Mouse (Mus musculus): ENCODE data around the gene Ctbp1. TPM values are rescaled to one million over a fixed set of nuclear protein-coding genes. Genes with fewer than 3 reads are reported as not detected.

The Ctbp1 gene
- polyA plus RNA-seq, 1 experiment from 2014 or later, result 454 TPM

DNA sequence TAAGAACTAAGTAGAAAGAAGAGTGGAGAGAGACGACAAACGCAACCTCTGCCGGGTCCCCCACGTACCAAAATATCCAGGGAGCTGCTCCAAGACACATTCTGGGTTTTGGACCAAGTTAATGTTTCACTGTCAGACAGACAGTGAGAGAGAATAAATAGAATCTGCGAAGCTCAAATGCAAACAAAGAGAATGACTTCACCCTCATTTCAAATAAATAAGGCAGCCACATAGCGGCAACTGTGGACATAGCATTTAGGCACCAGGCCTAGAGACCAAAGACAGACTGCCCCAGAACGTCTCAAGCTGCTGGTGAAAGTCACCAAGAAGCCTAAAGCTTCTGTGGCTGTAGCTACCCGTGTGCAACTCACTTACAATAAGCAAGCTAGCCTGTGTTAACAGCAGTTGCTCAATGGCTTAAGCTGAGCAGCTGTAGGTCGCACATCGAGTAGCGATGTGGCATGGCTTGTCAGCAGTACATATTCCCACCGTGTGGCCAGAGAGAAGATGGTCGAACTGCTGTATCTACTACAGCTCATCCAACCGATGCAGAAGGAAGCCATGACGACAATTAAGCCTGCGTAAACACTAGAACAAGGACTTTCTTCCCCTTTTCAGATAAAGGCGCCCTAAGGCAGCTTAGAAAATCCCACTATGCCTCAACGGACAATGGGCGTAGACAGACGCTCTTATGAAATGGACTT is 55.9 kb downstream of the Ctbp1 start:
- Histone ChIP-seq H3K9me3 (no peaks in the 10 kb centered on the region), H3K4me1 (peaks cover 59% of the 10 kb centered on the region), H3K36me3 (replicated peaks) (no peaks in the 10 kb centered on the region), H3K4me3 (no peak overlapping the region), H3K27me3 (ENCODE audit: poor library complexity, severe bottlenecking) (no peaks in the 10 kb centered on the region), H3K27ac (peak overlapping the region; percentile 78)
- DNase-seq (ENCODE audit: extremely low spot score, low spot score), result no peak
- WGBS, result 85% methylated on average over 20 of the region's 20 CpGs

GRCm38 (mm10) chr5:33218081-33218480 is 56.7 kb downstream of the Ctbp1 start, which contains the start of gene Spon2:
Gene Spon2, minus strand, starts transcription at chr5:33218455.
- 14% methylated on average over 5 of the region's 5 CpGs for WGBS
- peak within 1 kb of the TSS; percentile 78 for H3K27ac ChIP-seq
- peak; percentile 52 for DNase-seq (ENCODE audit: extremely low spot score, low spot score)
- peaks cover 54% of the 10 kb centered on the region for H3K4me1 ChIP-seq
- H3K4me3 ChIP-seq, result no peak within 1 kb of the TSS; the same call in 1 of the 2 replicates
- no peaks in the 10 kb centered on the region for H3K27me3 ChIP-seq (ENCODE audit: poor library complexity, severe bottlenecking)
- H3K36me3 ChIP-seq (replicated peaks), result no peaks in the 10 kb centered on the region
- H3K9me3 ChIP-seq, result no peaks in the 10 kb centered on the region

DNA sequence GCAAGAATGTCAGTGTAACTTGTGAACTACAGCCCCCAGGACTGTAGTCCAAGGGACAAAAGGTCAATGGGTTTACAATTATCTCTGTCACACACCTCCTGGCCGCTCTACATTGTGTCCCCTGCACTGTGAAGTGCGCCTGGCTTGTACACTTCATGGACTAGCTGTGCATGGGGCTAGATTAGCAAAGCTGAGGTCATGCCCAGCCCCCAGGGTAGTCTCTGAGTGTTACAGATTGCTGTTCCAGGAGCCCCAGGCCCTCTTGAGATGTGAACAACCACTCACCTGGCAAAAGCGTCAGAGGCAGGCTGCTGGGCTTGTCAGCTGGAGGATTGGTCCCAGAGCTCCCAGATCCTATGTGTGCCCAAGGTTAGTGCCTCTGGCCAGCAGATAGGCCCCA is 57.1 kb downstream of the Ctbp1 start:
- Histone ChIP-seq H3K9me3 (no peaks in the 10 kb centered on the region), H3K4me1 (peaks cover 50% of the 10 kb centered on the region), H3K27ac (peak overlapping the region; percentile 78), H3K27me3 (ENCODE audit: poor library complexity, severe bottlenecking) (no peaks in the 10 kb centered on the region), H3K36me3 (replicated peaks) (no peaks in the 10 kb centered on the region), H3K4me3 (no peak overlapping the region; the same call in 1 of the 2 replicates)
- WGBS, result 51% methylated on average over 3 of the region's 3 CpGs
- DNase-seq (ENCODE audit: extremely low spot score, low spot score), result no peak

DNA sequence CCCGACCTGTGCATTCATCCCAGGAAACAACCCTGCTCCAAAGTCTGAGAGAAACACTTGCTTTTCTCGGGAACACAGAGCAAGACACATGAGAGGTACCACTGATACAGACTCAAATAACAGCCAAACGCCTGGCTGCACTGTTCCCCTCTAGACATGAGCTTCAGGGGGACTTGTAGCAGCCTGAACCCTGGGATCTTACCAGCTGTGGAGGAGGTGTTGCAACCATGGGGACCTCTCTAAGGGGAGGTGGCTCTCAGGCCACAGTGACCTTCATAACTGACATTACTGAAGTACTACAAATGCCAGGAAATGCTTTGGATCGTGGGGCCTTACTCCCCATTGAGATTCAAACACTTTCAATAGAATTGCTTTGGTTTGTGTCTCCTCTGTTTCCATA is 60.1 kb downstream of the Ctbp1 start:
- Histone ChIP-seq H3K4me3 (no peak overlapping the region), H3K9me3 (no peaks in the 10 kb centered on the region), H3K27me3 (ENCODE audit: poor library complexity, severe bottlenecking) (no peaks in the 10 kb centered on the region), H3K36me3 (replicated peaks) (no peaks in the 10 kb centered on the region), H3K27ac (no peak overlapping the region), H3K4me1 (peaks cover 36% of the 10 kb centered on the region)
- no peak for DNase-seq (ENCODE audit: extremely low spot score, low spot score)
- 78% methylated on average over 4 of the region's 4 CpGs for WGBS

DNA sequence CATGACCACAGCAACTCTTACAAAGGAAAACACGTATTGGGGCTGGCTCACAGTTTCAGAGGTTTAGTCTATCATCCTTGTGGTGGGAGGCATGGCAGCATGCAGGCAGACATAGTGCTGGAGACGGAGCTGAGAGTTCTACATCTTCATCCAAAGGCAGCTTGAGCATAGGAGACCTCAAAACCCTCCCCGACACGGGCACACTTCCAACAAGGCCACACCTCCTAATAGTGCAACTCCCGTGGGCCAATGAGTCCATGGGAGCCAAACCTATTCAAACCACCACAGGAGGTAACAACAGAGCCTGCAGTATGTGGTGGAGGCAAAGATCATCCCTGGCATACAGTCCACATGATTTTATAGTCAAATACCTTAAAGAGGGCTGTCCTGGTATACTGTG is 63.5 kb downstream of the Ctbp1 start:
- 89% methylated on average over 5 of the region's 5 CpGs for WGBS
- H3K4me3 ChIP-seq, result no peak overlapping the region
- H3K4me1 ChIP-seq, result peaks cover 3% of the 10 kb centered on the region; the same call in 1 of the 2 replicates
- no peaks in the 10 kb centered on the region for H3K36me3 ChIP-seq (replicated peaks)
- H3K9me3 ChIP-seq, result no peaks in the 10 kb centered on the region
- no peak for DNase-seq (ENCODE audit: extremely low spot score, low spot score)
- H3K27ac ChIP-seq, result no peak overlapping the region
- no peaks in the 10 kb centered on the region for H3K27me3 ChIP-seq (ENCODE audit: poor library complexity, severe bottlenecking)

GRCm38 (mm10) chr5:33210515-33210914 is 64.3 kb downstream of the Ctbp1 start:
- no peak overlapping the region for H3K4me3 ChIP-seq
- 91% methylated on average over 3 of the region's 3 CpGs for WGBS
- DNase-seq (ENCODE audit: extremely low spot score, low spot score), result no peak

DNA sequence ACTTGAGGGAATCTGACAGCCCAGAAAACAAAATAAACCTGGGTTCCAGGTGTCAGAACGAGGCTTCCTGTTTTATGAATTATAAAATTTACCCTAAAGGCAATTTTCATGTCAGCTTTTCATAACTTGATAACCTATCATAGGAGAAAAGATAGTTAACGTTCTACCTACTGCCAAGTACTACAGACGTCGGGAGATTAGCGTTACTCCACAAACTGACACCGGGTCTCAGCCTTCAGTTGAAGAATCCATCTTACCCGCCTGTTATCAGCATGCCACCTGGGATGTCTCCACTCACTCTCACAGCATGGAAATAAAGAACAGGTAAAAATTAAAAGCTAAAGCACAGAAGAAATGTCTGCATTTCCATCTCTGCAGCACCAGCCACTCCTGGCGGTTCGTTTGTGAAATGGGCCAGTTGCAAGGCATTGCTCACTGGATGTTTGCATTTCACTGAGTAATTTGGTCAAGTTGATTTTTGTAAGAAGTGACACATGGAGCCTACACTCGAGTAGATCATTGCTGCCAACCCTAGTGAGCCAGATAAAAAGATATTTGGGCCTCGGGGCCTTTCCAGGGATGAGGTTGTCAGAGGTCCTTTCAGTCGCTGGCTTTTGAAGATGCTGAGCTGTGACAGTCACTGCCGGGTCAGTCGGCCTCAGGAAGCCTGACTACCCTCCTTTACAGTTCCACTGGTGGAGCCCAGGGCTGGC is 66.1 kb downstream of the Ctbp1 start:
- WGBS, result 87% methylated on average over 14 of the region's 14 CpGs
- DNase-seq (ENCODE audit: extremely low spot score, low spot score), result no peak
- H3K4me3 ChIP-seq, result no peak overlapping the region

More at GRCm38 (mm10) chr5:33210515-33210914, 64.3 kb downstream of the Ctbp1 start:
- Histone ChIP-seq H3K27me3 (ENCODE audit: poor library complexity, severe bottlenecking) (no peaks in the 10 kb centered on the region), H3K36me3 (replicated peaks) (no peaks in the 10 kb centered on the region), H3K9me3 (no peaks in the 10 kb centered on the region), H3K4me1 (no peaks in the 10 kb centered on the region), H3K27ac (no peak overlapping the region)

DNA sequence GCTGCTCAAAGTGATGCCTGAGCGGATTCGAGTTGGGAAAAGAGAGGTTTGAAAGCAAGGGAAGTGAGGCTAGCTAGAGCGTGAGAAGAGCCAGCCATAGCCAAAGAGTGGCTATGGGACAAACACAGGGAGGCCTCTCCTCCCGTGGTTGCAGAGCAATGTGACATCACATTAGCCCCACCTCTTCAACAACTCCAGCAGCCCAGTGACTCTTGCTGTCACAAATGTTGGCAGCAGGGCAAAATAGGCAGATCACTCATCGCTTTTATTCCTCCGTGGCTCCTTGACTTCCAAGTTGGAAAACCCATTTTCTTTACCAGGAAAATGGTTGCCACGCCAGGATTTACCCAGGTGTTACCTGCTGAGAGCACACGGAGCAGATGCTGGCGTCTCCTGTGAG is 67.7 kb downstream of the Ctbp1 start:
- Histone ChIP-seq H3K27me3 (ENCODE audit: poor library complexity, severe bottlenecking) (no peaks in the 10 kb centered on the region), H3K4me1 (peaks cover 3% of the 10 kb centered on the region; the same call in 1 of the 2 replicates), H3K36me3 (replicated peaks) (no peaks in the 10 kb centered on the region), H3K9me3 (no peaks in the 10 kb centered on the region), H3K27ac (no peak overlapping the region), H3K4me3 (no peak overlapping the region)
- DNase-seq (ENCODE audit: extremely low spot score, low spot score), result no peak
- 57% methylated on average over 9 of the region's 9 CpGs for WGBS

More for the DNA sequence above, 66.1 kb downstream of the Ctbp1 start:
- Histone ChIP-seq H3K9me3 (no peaks in the 10 kb centered on the region), H3K27ac (no peak overlapping the region), H3K36me3 (replicated peaks) (no peaks in the 10 kb centered on the region), H3K4me1 (peaks cover 2% of the 10 kb centered on the region; the same call in 1 of the 2 replicates), H3K27me3 (ENCODE audit: poor library complexity, severe bottlenecking) (no peaks in the 10 kb centered on the region)

DNA sequence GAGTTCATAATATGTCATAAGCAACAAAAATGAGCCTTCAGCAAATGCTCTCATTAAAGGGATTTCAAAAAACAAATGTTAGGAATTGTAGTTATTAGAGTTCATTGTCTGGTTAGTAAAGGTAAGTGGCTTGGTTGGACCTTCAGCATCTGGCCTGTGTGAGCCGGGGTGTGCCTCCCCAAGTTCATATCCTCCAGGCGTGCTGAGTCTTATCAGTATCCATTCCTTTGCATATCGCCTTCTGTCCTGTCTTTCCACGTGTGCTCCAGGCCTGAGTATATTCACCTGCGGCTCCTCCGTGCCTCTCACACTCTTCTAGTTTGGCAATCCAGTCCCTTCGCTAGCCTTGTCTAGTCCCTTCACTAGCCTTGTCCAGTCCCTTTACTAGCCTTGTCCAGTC is 68.5 kb downstream of the Ctbp1 start:
- peaks cover 3% of the 10 kb centered on the region; the same call in 1 of the 2 replicates for H3K4me1 ChIP-seq
- DNase-seq (ENCODE audit: extremely low spot score, low spot score), result no peak
- no peaks in the 10 kb centered on the region for H3K27me3 ChIP-seq (ENCODE audit: poor library complexity, severe bottlenecking)
- no peaks in the 10 kb centered on the region for H3K36me3 ChIP-seq (replicated peaks)
- WGBS, result 92% methylated on average over 7 of the region's 7 CpGs
- H3K9me3 ChIP-seq, result no peaks in the 10 kb centered on the region
- no peak overlapping the region for H3K27ac ChIP-seq
- H3K4me3 ChIP-seq, result no peak overlapping the region

- H3K4me1 ChIP-seq, result peaks cover 3% of the 10 kb centered on the region; the same call in 1 of the 2 replicates
- H3K36me3 ChIP-seq (replicated peaks), result no peaks in the 10 kb centered on the region
- no peak overlapping the region for H3K27ac ChIP-seq
- no peak for DNase-seq (ENCODE audit: extremely low spot score, low spot score)
- no peaks in the 10 kb centered on the region for H3K9me3 ChIP-seq
- no peak overlapping the region for H3K4me3 ChIP-seq
- 79% methylated on average over 7 of the region's 7 CpGs for WGBS
- no peaks in the 10 kb centered on the region for H3K27me3 ChIP-seq (ENCODE audit: poor library complexity, severe bottlenecking)
These were observed 70.5 kb downstream of the Ctbp1 start for GRCm38 (mm10) chr5:33204284-33204683.

DNA sequence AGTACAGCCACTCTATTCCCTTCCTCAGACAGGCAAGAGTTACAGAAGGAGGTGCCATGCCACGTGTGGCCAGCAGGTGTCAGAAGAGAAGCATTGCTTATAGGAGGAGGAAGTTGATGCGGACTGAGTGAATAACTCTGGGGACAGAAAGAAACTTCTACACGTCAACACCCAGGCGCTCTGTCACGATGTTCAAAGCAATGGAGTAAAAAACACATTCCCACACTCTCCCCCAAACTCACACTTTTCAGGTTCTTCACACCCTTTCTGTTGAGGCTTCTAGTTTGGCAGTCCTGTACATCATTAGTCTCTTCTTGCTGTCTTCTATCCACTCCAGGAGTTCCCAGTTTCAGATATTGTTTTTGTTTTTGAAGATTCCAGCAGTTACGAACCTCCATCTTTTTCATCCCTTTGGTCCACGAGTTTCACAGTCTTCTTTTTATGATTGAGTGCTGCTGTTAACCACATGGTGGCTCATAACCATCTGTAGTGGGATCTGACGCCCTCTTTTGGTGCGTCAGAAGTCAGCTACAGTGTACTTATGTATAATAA is 71.0 kb downstream of the Ctbp1 start:
- Histone ChIP-seq H3K9me3 (no peaks in the 10 kb centered on the region), H3K27ac (no peak overlapping the region), H3K36me3 (replicated peaks) (no peaks in the 10 kb centered on the region), H3K27me3 (ENCODE audit: poor library complexity, severe bottlenecking) (no peaks in the 10 kb centered on the region), H3K4me3 (peak overlapping the region; percentile 27; the same call in 1 of the 2 replicates), H3K4me1 (peaks cover 3% of the 10 kb centered on the region; the same call in 1 of the 2 replicates)
- DNase-seq (ENCODE audit: extremely low spot score, low spot score), result peak; percentile 82
- 21% methylated on average over 9 of the region's 9 CpGs for WGBS

DNA sequence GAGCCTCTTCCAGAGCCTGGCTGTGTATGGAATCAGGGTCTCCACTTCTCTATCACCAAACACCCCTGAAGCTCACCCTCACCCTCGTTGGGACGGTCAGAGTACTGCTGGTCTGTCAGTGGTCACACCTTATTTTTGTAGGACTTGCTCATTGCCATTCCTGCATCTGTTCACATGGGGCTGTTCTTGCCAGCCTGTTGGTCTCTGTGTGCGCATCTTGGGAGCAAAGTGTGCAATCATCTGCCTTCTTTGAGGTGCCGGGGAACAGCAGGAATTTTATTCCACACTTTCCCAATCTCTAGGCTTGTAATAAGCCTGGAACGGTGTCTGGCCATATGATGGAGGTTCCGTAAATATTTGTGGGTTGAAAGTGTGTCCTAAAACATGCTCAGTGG is 71.6 kb downstream of the Ctbp1 start:
- WGBS, result 82% methylated on average over 6 of the region's 6 CpGs
- peaks cover 3% of the 10 kb centered on the region; the same call in 1 of the 2 replicates for H3K4me1 ChIP-seq
- no peaks in the 10 kb centered on the region for H3K36me3 ChIP-seq (replicated peaks)
- H3K27ac ChIP-seq, result no peak overlapping the region
- H3K27me3 ChIP-seq (ENCODE audit: poor library complexity, severe bottlenecking), result no peaks in the 10 kb centered on the region
- H3K4me3 ChIP-seq, result no peak overlapping the region
- no peak for DNase-seq (ENCODE audit: extremely low spot score, low spot score)
- no peaks in the 10 kb centered on the region for H3K9me3 ChIP-seq
